In genomic region chrX:164420518-164420917, GRCm38 (mm10) we compare ENCODE assay signal across 8 mouse cellular contexts. TPM values are rescaled to one million over a fixed set of nuclear protein-coding genes. Genes with fewer than 3 reads are reported as not detected.
A peak's percentile ranks its signal among the peaks of the same experiment; 100 is the strongest.
DNase-seq lines count a peak whose midpoint lies in the region; ATAC-seq and TF ChIP-seq lines count a peak whose summit lies in the region.

No protein-coding gene starts in this region.

- peaks cover 11% of the 10 kb centered on the region; the same call in 1 of the 2 replicates for H3K36me3 ChIP-seq in lung, embryonic 15.5 days
- H3K36me3 ChIP-seq in forebrain, embryonic 10.5 days (replicated peaks), result peaks cover 20% of the 10 kb centered on the region
- no peaks in the 10 kb centered on the region for H3K36me3 ChIP-seq in limb, embryonic 11.5 days (ENCODE audit: control insufficient read depth, insufficient read depth, low read length)
- no peaks in the 10 kb centered on the region for H3K36me3 ChIP-seq in neural tube, embryonic 14.5 days (ENCODE audit: control insufficient read depth, insufficient read depth, low read length)
- H3K36me3 ChIP-seq in thymus, adult 2 months (ENCODE audit: control insufficient read depth, insufficient read depth, low read length), result peaks cover 10% of the 10 kb centered on the region

- H3K9ac ChIP-seq in lung, embryonic 15.5 days, result peak overlapping the region; percentile 65
- no peak overlapping the region for H3K9ac ChIP-seq in limb, embryonic 11.5 days (ENCODE audit: low read length)
- no peak overlapping the region for H3K9ac ChIP-seq in neural tube, embryonic 14.5 days (replicated peaks; ENCODE audit: low read depth, low read length)

- ATAC-seq in lung, embryonic 15.5 days (ENCODE audit: borderline replicate concordance, extremely low read depth, low FRiP score, low TSS enrichment), result no peak
- ATAC-seq in limb, embryonic 11.5 days (ENCODE audit: insufficient number of reproducible peaks, low FRiP score, low TSS enrichment, low read depth), result no peak
- no peak for ATAC-seq in neural tube, embryonic 14.5 days (ENCODE audit: low read depth)
- ATAC-seq in megakaryocyte progenitor cell, adult 5-6 weeks (replicated peaks; ENCODE audit: poor library complexity), result no peak

- H3K9me3 ChIP-seq in lung, embryonic 15.5 days, result no peaks in the 10 kb centered on the region
- no peaks in the 10 kb centered on the region for H3K9me3 ChIP-seq in forebrain, embryonic 10.5 days
- no peaks in the 10 kb centered on the region for H3K9me3 ChIP-seq in limb, embryonic 11.5 days (ENCODE audit: control insufficient read depth, low read length)
- no peaks in the 10 kb centered on the region for H3K9me3 ChIP-seq in neural tube, embryonic 14.5 days (ENCODE audit: control insufficient read depth, low read length)

- 28% methylated on average over 3 of the region's 3 CpGs for WGBS in lung, embryonic 15.5 days
- 62% methylated on average over 3 of the region's 3 CpGs for WGBS in forebrain, embryonic 10.5 days
- WGBS in limb, embryonic 11.5 days, result 67% methylated on average over 3 of the region's 3 CpGs
- WGBS in neural tube, embryonic 14.5 days, result 66% methylated on average over 3 of the region's 3 CpGs
- WGBS in thymus, adult 2 months, result 28% methylated on average over 3 of the region's 3 CpGs

- no peaks in the 10 kb centered on the region for H3K27me3 ChIP-seq in lung, embryonic 15.5 days
- H3K27me3 ChIP-seq in forebrain, embryonic 10.5 days (ENCODE audit: poor library complexity, severe bottlenecking), result peaks cover 83% of the 10 kb centered on the region
- H3K27me3 ChIP-seq in limb, embryonic 11.5 days (ENCODE audit: control insufficient read depth, insufficient read depth, low read length), result peaks cover 2% of the 10 kb centered on the region; the same call in 1 of the 2 replicates
- no peaks in the 10 kb centered on the region for H3K27me3 ChIP-seq in neural tube, embryonic 14.5 days (ENCODE audit: control insufficient read depth, insufficient read depth, low read length)
- H3K27me3 ChIP-seq in thymus, adult 2 months (ENCODE audit: control insufficient read depth, insufficient read depth, low read length), result no peaks in the 10 kb centered on the region

- H3K4me1 ChIP-seq in lung, embryonic 15.5 days, result peaks cover 9% of the 10 kb centered on the region; the same call in 1 of the 2 replicates
- H3K4me1 ChIP-seq in forebrain, embryonic 10.5 days, result peaks cover 8% of the 10 kb centered on the region; the same call in 1 of the 2 replicates
- no peaks in the 10 kb centered on the region for H3K4me1 ChIP-seq in limb, embryonic 11.5 days (ENCODE audit: control insufficient read depth, insufficient read depth, low read length)
- no peaks in the 10 kb centered on the region for H3K4me1 ChIP-seq in neural tube, embryonic 14.5 days (ENCODE audit: control insufficient read depth, insufficient read depth, low read length)
- no peaks in the 10 kb centered on the region; the same call in 1 of the 2 replicates for H3K4me1 ChIP-seq in thymus, adult 2 months (replicated peaks; ENCODE audit: control insufficient read depth, insufficient read depth, low read length)

- no peak for DNase-seq in lung, postnatal 36 days
- no peak for DNase-seq in forebrain, embryonic 10.5 days (ENCODE audit: extremely low spot score, low spot score)
- DNase-seq in limb, embryonic 11.5 days (ENCODE audit: low spot score), result no peak
- DNase-seq in spleen, postnatal 14 days (ENCODE audit: low spot score in 2 of 2), result no peak
- no peak for DNase-seq in thymus, adult 2 months

- H3K27ac ChIP-seq in lung, embryonic 15.5 days, result no peak overlapping the region
- no peak overlapping the region for H3K27ac ChIP-seq in forebrain, embryonic 10.5 days
- H3K27ac ChIP-seq in limb, embryonic 11.5 days (replicated peaks; ENCODE audit: low read depth, low read length), result no peak overlapping the region
- H3K27ac ChIP-seq in neural tube, embryonic 14.5 days (ENCODE audit: low read depth, low read length), result no peak overlapping the region
- no peak overlapping the region for H3K27ac ChIP-seq in thymus, adult 2 months (ENCODE audit: control insufficient read depth, insufficient read depth, low read length)

- TF ChIP-seq CTCF in thymus, adult 2 months (IDR thresholded peaks at IDR 0.05; ENCODE audit: borderline replicate concordance, control insufficient read depth, extremely low read depth, insufficient read depth, low read length, poor library complexity), result no peak

- H3K4me3 ChIP-seq in lung, embryonic 15.5 days, result peak overlapping the region; percentile 57
- H3K4me3 ChIP-seq in forebrain, embryonic 10.5 days, result peak overlapping the region; percentile 59
- H3K4me3 ChIP-seq in limb, embryonic 11.5 days (ENCODE audit: low read depth, low read length), result peak overlapping the region; percentile 54
- peak overlapping the region; percentile 46 for H3K4me3 ChIP-seq in neural tube, embryonic 14.5 days (ENCODE audit: low read depth, low read length)
- H3K4me3 ChIP-seq in thymus, adult 2 months (ENCODE audit: control insufficient read depth, insufficient read depth, low read length), result no peak overlapping the region

- TF ChIP-seq POLR2A in thymus, adult 2 months (IDR thresholded peaks at IDR 0.05; ENCODE audit: control insufficient read depth, extremely low read depth, insufficient read depth, low read length, poor library complexity), result no peak

- H3K4me2 ChIP-seq in lung, embryonic 15.5 days, result peak overlapping the region; percentile 54
- peak overlapping the region; percentile 33 for H3K4me2 ChIP-seq in limb, embryonic 11.5 days (ENCODE audit: low read depth, severe bottlenecking)
- H3K4me2 ChIP-seq in neural tube, embryonic 14.5 days (ENCODE audit: low read depth, low read length), result peak overlapping the region; percentile 52

RNA-seq across cellular contexts. Expression of gene Piga, which starts 0.9 kb away (rescaled TPM):
- 18.8 and 19.8 TPM in 2 replicates for polyA plus RNA-seq in lung, embryonic 15.5 days (2015; fragmentation: Nextera tagmentation; extraction: Ambion mirVana)
- polyA plus RNA-seq in forebrain, embryonic 10.5 days (2016; fragmentation: Nextera tagmentation; extraction: Ambion mirVana), result 20.9 and 22.4 TPM in 2 replicates
- polyA plus RNA-seq in limb, embryonic 11.5 days (2014; fragmentation: Nextera tagmentation; extraction: Ambion mirVana), result 19.5 and 20.1 TPM in 2 replicates
- polyA plus RNA-seq in neural tube, embryonic 14.5 days (2014; fragmentation: Nextera tagmentation; extraction: Ambion mirVana), result 4.4 and 6.7 TPM in 2 replicates
- total RNA-seq in megakaryocyte progenitor cell, adult 5-6 weeks (2015), result 14.4 and 18.6 TPM in 2 replicates
- 23.3 and 27.8 TPM in 2 replicates for total RNA-seq in megakaryocyte progenitor cell, adult 5-6 weeks (2017)
- polyA plus RNA-seq in thymus, adult 2 months (2012; rRNA removed), result 7.2 and 7.4 TPM in 2 replicates

RNA-seq across cellular contexts. Expression of gene Asb11, which starts 16.3 kb away (rescaled TPM):
- 0.65 and 1.3 TPM in 2 replicates for polyA plus RNA-seq in lung, embryonic 15.5 days (2015; fragmentation: Nextera tagmentation; extraction: Ambion mirVana)
- polyA plus RNA-seq in forebrain, embryonic 10.5 days (2016; fragmentation: Nextera tagmentation; extraction: Ambion mirVana), result not detected in 2 replicates
- polyA plus RNA-seq in limb, embryonic 11.5 days (2014; fragmentation: Nextera tagmentation; extraction: Ambion mirVana), result 0.11 TPM in 1 of 2 replicates, not detected in the other
- polyA plus RNA-seq in neural tube, embryonic 14.5 days (2014; fragmentation: Nextera tagmentation; extraction: Ambion mirVana), result not detected in 2 replicates
- total RNA-seq in megakaryocyte progenitor cell, adult 5-6 weeks (2015), result not detected in 2 replicates
- not detected in 2 replicates for total RNA-seq in megakaryocyte progenitor cell, adult 5-6 weeks (2017)
- polyA plus RNA-seq in thymus, adult 2 months (2012; rRNA removed), result 0.59 and 3.9 TPM in 2 replicates

RNA-seq across cellular contexts. Expression of gene Vegfd, which starts 47.3 kb away (rescaled TPM):
- 48.1 and 52.2 TPM in 2 replicates for polyA plus RNA-seq in lung, embryonic 15.5 days (2015; fragmentation: Nextera tagmentation; extraction: Ambion mirVana)
- 1.2 and 1.3 TPM in 2 replicates for polyA plus RNA-seq in forebrain, embryonic 10.5 days (2016; fragmentation: Nextera tagmentation; extraction: Ambion mirVana)
- polyA plus RNA-seq in limb, embryonic 11.5 days (2014; fragmentation: Nextera tagmentation; extraction: Ambion mirVana), result 4.9 and 5.4 TPM in 2 replicates
- polyA plus RNA-seq in neural tube, embryonic 14.5 days (2014; fragmentation: Nextera tagmentation; extraction: Ambion mirVana), result 0.09 and 0.19 TPM in 2 replicates
- total RNA-seq in megakaryocyte progenitor cell, adult 5-6 weeks (2015), result not detected in 2 replicates
- total RNA-seq in megakaryocyte progenitor cell, adult 5-6 weeks (2017), result not detected in 2 replicates
- polyA plus RNA-seq in thymus, adult 2 months (2012; rRNA removed), result 0.36 and 0.49 TPM in 2 replicates
